Mouse (Mus musculus) spleen, adult 12 weeks (tissue): ENCODE measurements around the gene Cfdp1.

Experiments used
- DNase-seq: peaks from one replicate; pipeline ENCODE4 v3.0.0; 2022; ENCODE audit warnings: low spot score

Cfdp1 gene

DNA sequence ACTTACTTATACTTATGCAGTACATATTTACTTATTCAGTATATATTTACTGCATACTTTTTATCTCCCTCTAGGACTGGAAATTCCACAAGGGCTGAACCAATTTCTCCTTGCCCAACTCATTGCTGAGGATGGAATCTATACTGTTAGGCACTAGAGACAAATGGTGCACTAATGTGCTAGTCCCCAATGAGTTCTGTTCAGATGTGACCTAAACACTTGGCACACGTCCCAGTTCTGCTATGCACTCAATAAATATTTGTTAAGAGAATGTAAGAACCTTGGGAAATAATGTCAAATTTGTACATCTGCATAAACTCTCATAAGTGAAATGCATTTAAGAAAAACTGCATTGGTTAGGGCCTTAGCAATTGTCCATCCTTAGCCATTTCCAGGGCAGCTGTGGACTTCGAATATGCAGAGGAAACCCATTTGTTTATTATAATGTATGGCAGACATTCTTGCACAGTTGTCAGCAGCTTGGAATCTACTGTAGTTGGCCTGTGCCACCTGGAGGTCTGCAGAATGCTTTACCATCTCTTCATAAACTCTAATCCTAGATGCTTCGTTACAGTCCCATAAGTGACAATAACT, 60.7 kb downstream of the Cfdp1 start:
- no peak for DNase-seq

DNA sequence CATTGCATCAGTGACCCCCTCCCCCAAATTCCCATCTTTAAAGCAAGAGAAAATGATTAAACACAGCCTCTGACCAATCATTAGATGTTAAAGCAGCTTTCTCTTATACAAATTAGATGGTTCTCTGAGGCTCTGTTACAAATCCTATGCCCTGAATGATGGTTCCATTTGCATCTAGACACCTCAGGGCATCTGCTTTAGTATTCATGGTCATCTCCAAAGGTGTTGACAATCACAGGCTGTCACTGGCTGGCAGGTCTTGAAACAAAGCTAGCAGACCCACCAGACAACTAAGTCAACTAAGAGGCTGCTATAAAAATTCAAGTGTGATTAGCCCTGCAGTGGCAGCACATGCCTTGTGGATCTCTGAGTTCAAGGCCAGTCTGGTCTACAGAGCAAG, 64.5 kb downstream of the Cfdp1 start:
- DNase-seq = no peak

- no peak for DNase-seq
These were observed 64.9 kb downstream of the Cfdp1 start for GRCm38 (mm10) chr8:111789200-111789599.

DNA sequence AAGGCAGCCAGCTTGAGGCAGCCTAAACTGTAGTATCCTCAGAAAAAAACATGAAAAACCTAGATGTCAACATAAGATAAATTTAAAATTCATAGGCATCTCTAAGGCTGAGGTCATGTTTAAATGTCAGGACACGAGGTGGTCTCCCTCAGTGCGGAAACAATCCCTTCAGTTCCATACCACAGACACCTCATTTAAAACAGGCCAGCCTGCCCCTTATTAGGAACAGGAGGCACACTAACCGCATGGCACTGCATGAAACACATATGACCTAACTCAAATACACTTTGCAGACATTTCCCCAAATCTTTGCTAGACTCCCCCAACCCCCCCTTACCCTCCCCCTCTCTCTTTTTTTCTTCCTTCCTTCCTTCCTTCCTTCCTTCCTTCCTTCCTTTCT, 65.6 kb downstream of the Cfdp1 start:
- no peak for DNase-seq

- no peak for DNase-seq
These were observed 66.0 kb downstream of the Cfdp1 start for GRCm38 (mm10) chr8:111788085-111788484.

DNA sequence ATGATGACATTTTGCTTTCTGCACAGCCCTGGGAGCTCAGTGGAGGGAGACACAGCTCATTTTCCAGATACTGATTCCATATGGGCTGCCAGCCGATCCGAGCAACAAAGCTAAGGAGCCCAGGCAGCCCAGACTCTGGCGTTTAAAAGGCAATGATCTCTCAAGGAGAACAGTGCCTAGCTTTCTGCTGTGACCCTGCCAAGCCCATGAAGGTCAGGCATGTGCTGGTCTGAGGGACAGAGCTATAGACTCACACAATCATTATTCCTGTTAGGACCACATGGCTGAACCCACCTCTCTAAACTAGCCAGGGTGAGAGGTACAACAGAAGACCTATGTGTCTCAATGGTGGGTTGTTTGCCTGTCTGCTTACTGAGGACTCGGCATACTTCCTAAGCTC, 66.4 kb downstream of the Cfdp1 start:
- no peak for DNase-seq

DNA sequence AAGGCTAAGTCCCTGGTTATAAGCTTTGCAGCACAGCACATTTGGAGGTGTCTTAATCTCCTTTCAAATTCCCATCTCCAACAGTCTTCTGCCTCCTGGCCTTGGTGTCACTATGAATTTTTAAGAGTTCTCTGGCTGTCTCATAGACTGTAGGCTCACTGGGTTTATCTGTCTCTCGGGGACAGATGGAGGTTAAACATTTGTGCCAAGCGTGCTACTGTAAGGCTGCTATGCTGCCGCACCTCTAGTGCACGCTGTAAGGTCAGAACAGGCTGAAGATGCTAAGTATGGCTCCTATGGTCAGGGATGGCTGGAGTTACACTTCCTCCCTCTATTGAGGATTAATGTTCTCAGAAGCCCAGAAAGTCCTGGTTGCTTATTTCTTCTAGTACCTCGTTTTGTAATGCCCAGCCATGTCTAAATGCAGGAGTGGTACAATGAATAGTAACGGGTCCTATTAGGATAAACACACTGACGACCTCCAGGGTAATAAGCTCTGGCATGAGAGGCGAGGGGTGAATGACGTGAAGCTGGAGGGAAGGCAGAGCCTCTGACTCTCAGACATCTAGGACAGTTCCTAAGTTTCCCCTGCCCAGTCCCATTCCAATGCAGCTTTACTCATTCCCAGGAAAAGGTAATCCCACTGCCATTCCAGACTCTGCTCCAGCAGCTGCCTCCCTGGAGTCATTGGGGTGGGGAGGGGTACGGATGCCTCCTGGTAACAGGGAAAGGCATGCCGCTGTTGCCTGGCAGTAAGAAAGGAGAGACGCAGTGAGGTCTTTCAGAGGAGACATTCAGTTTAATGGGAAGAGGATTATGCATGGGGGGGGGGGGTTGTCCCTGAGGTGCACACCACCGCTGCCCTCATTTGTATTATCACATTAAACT, 67.1 kb downstream of the Cfdp1 start:
- DNase-seq = no peak

DNA sequence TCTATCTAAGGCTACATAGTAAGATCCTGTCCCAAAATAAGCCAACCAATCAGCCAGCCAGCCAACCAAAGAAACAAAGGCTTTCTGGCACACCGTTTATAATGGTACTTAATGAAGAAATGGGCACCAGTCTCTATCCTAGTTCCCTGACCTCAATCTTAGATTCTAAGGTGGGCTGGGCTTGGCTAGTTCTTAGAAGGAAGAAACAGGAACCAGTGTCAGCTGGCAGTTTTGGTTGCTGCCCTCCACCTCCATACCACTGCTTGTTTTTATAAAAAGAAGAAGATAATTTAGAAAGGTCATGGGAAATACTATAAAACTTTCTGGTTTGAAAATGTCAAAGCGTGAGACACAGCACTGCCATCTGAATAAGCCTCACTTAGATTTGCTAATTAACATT, 68.0 kb downstream of the Cfdp1 start:
- no peak for DNase-seq

GRCm38 (mm10) chr8:111782671-111783394, 71.3 kb downstream of the Cfdp1 start:
- DNase-seq = no peak

DNA sequence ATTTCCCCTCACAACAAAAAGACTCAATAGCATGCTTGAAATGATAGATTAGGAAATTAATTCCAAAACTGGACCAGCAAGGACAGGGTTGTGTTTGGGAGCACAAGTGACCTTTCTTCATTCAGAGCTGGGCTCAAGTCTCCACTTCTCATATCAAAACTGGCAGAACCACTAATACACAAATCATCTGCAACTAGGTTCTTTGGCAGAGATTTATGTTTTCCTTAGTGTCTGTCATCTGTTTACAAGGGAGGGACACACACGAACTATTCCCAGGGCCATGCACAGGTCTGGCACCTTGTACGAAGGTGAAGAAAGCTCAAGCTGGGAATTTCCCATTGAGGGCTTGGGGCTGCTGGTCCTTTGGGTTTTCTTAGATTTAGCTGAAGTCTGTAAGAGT, 71.9 kb downstream of the Cfdp1 start:
- no peak for DNase-seq

GRCm38 (mm10) chr8:111780697-111781424, 73.2 kb downstream of the Cfdp1 start:
- DNase-seq = no peak

- DNase-seq = no peak
These were observed 74.4 kb downstream of the Cfdp1 start for GRCm38 (mm10) chr8:111779690-111780089.

DNA sequence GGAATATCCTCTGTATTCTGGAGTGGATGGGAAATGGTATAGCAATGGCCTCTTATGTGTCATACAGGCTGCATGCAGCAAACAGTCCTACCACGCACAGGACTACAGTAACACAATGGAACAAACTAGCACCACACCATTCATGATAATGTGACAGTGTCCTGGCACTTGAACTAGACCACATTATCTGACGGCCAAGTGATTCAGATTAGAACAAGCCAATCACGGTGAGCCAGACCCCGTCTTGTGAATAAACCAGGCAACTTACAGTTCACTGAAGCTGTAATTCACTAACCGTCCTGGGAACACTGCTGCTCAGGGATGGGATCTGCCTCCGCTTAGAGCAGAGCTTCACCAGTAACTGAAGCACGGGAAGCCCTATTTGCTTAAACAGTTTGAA, 75.3 kb downstream of the Cfdp1 start:
- no peak for DNase-seq

GRCm38 (mm10) chr8:111776492-111776891, 77.6 kb downstream of the Cfdp1 start:
- DNase-seq = no peak

GRCm38 (mm10) chr8:111775766-111776165, 78.3 kb downstream of the Cfdp1 start:
- DNase-seq = no peak

GRCm38 (mm10) chr8:111773476-111773875, 80.6 kb downstream of the Cfdp1 start:
- DNase-seq = no peak

GRCm38 (mm10) chr8:111773057-111773456, 81.0 kb downstream of the Cfdp1 start:
- no peak for DNase-seq

- no peak for DNase-seq
These were observed 82.0 kb downstream of the Cfdp1 start for GRCm38 (mm10) chr8:111772083-111772482.

DNA sequence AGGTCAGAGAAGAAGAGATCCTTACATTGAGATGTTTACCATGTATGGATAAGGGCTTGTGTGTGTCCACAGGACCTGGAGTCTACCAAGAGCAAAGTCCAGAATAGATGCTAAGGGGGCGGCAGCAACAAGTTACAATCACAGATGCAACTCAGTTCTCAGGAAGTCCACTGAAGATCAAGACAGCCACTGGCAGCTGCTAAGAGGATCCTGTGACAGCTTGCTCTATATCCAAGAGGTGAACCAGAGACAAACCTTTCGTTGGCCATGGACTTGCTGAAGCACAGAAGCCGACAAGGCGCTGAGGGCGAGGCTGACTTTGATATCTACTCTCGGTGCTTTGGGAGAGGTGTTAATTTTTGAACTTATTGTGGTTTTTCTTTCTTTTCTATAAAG, 82.5 kb downstream of the Cfdp1 start:
- DNase-seq = no peak

DNA sequence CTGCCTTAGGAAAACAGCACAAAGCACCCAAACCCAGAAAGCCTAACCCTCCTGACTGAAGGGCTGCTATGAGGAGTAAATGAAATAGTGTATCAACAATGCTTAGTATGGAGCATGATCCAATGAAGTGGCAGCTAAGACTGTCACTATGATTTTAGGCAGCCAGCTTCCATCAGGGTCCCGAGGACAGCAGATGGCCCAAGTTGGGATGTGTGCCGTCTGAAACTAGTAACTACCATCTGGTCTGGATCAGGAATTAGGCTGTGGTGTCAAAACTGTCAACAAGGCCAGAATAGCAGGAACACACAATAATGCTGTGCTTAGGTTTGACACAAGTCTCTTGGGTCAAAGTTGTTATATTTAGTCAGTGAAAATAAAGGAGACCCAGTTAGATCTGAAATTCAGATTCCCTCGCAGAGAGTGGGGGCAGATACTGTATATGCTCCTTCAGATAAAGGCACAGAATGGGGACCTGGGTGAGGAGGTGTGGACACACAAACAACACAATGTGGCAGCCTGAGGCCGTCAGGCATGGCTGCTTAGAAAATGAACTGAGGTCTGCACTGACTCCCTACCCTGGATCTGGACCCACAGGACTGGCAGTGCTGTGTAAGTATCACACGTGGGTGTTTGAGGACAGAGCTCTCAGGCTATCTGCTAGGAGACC, 83.0 kb downstream of the Cfdp1 start:
- DNase-seq = no peak

GRCm38 (mm10) chr8:111769764-111770428, 84.2 kb downstream of the Cfdp1 start:
- DNase-seq = no peak
